Mouse (Mus musculus) embryonic facial prominence, embryonic 11.5 days (tissue): ENCODE measurements around the gene Swt1. TPM values are rescaled to one million over a fixed set of nuclear protein-coding genes. Genes with fewer than 3 reads are reported as not detected.
"Not testable (repeated sequence)": the region's sequence is repeated elsewhere in the genome, so short reads cannot be mapped to it uniquely, and the experiment has no call there.

Experiments used
- ATAC-seq: fragments of 200-750 bp; cut with Nextera tagmentation; replicated peaks from 2 replicates; pipeline ENCODE4 v1.8.0; 2017; ENCODE audit warnings: low read depth; ENCODE audit not compliant: insufficient number of reproducible peaks, low FRiP score, low TSS enrichment
- DNase-seq: peaks from one replicate; pipeline ENCODE4 v3.0.0-alpha.2; 2015; ENCODE audit warnings: low spot score
- H3K27ac ChIP-seq: fragments of 300-500 bp; sonication (generic); replicated peaks from 2 replicates; pipeline ENCODE4 v1.5.1; 2014; ENCODE audit warnings: mild to moderate bottlenecking, low read depth, low read length, control low read depth
- H3K27me3 ChIP-seq: fragments of 300-500 bp; sonication (generic); 2 replicates; pipeline ENCODE4 v1.6.1; 2014; ENCODE audit warnings: mild to moderate bottlenecking, low read length, moderate library complexity, mixed read lengths; ENCODE audit not compliant: control insufficient read depth, insufficient read depth
- H3K36me3 ChIP-seq: fragments of 300-500 bp; sonication (generic); replicated peaks from 2 replicates; pipeline ENCODE4 v1.6.1; 2014; ENCODE audit warnings: low read depth, mild to moderate bottlenecking, low read length, moderate library complexity, mixed read lengths; ENCODE audit not compliant: control insufficient read depth, insufficient read depth
- H3K4me1 ChIP-seq: fragments of 300-500 bp; sonication (generic); 2 replicates; pipeline ENCODE4 v1.6.1; 2014; ENCODE audit warnings: low read length, mixed read lengths; ENCODE audit not compliant: control insufficient read depth, insufficient read depth
- H3K4me2 ChIP-seq: fragments of 300-500 bp; sonication (generic); 2 replicates; pipeline ENCODE4 v1.6.1; 2014; ENCODE audit warnings: low read depth, mild to moderate bottlenecking, control low read depth, low read length, moderate library complexity
- H3K4me3 ChIP-seq: fragments of 300-500 bp; sonication (generic); 2 replicates; pipeline ENCODE4 v1.5.1; 2014; ENCODE audit warnings: low read depth, low read length, control low read depth
- H3K9ac ChIP-seq: fragments of 300-500 bp; sonication (generic); replicated peaks from 2 replicates; pipeline ENCODE4 v1.6.1; 2014; ENCODE audit warnings: mild to moderate bottlenecking, control low read depth, low read length
- H3K9me3 ChIP-seq: fragments of 300-500 bp; sonication (generic); replicated peaks from 2 replicates; pipeline ENCODE4 v1.6.1; 2016; ENCODE audit warnings: mild to moderate bottlenecking, low read length, inconsistent platforms, mixed read lengths; ENCODE audit not compliant: control insufficient read depth
- WGBS: fragments of 180-500 bp; shearing (Covaris S2); extraction: QIAGEN DNeasy Blood & Tissue Kit; methylation state at CpG from one replicate; pipeline ENCODE4 v1.1.7; 2014; 5-methylcytosine and 5-hydroxymethylcytosine counted together
- polyA plus RNA-seq: library from polyadenylated mRNA; unstranded; fragments of >200 nt; fragmentation: Nextera tagmentation; extraction: Ambion mirVana; gene quantifications from 2 replicates; pipeline ENCODE4 v1.2.1, GENCODE M21; 2014

The Swt1 gene
- polyA plus RNA-seq, 1 experiment from 2014 or later, result 21.9 TPM

GRCm38 (mm10) chr1:151359374-151359773 is 68.9 kb downstream of the Swt1 start:
- DNase-seq (no peak), ATAC-seq (no peak)
- Histone ChIP-seq H3K4me3 (no peak overlapping the region), H3K4me1 (no peaks in the 10 kb centered on the region), H3K27me3 (no peaks in the 10 kb centered on the region), H3K9ac (no peak overlapping the region), H3K4me2 (no peak overlapping the region), H3K9me3 (no peaks in the 10 kb centered on the region), H3K27ac (no peak overlapping the region), H3K36me3 (peaks cover 19% of the 10 kb centered on the region)
- WGBS, result 86% methylated on average over 3 of the region's 3 CpGs

- no peak overlapping the region for H3K27ac ChIP-seq
- no peak overlapping the region for H3K9ac ChIP-seq
- 95% methylated on average over 5 of the region's 5 CpGs for WGBS
- H3K9me3 ChIP-seq, result no peaks in the 10 kb centered on the region
- H3K36me3 ChIP-seq, result peaks cover 20% of the 10 kb centered on the region
- ATAC-seq, result no peak
- H3K4me2 ChIP-seq, result no peak overlapping the region
- H3K4me1 ChIP-seq, result no peaks in the 10 kb centered on the region
- no peaks in the 10 kb centered on the region for H3K27me3 ChIP-seq
- no peak for DNase-seq
- no peak overlapping the region for H3K4me3 ChIP-seq
Measured at GRCm38 (mm10) chr1:151355994-151356393, 72.3 kb downstream of the Swt1 start.

- Histone ChIP-seq H3K27me3 (no peaks in the 10 kb centered on the region), H3K27ac (no peak overlapping the region), H3K36me3 (peaks cover 13% of the 10 kb centered on the region), H3K4me1 (no peaks in the 10 kb centered on the region), H3K9ac (no peak overlapping the region), H3K4me2 (no peak overlapping the region), H3K4me3 (no peak overlapping the region), H3K9me3 (no peaks in the 10 kb centered on the region)
- peak; percentile 38 for DNase-seq
- no peak for ATAC-seq
- 89% methylated on average over 2 of the region's 2 CpGs for WGBS
Measured at GRCm38 (mm10) chr1:151352911-151353310, 75.3 kb downstream of the Swt1 start.

- H3K9me3 ChIP-seq, H3K4me3 ChIP-seq, H3K9ac ChIP-seq, ATAC-seq, H3K36me3 ChIP-seq, H3K4me1 ChIP-seq, DNase-seq, H3K4me2 ChIP-seq, H3K27ac ChIP-seq, H3K27me3 ChIP-seq: not testable (repeated sequence)
- 83% methylated on average over 4 of the region's 4 CpGs for WGBS
Measured at GRCm38 (mm10) chr1:151348293-151348692, 80.0 kb downstream of the Swt1 start.

GRCm38 (mm10) chr1:151346681-151347127 is 81.6 kb downstream of the Swt1 start:
- Histone ChIP-seq H3K4me1 (no peaks in the 10 kb centered on the region), H3K27me3 (no peaks in the 10 kb centered on the region), H3K27ac (no peak overlapping the region), H3K36me3 (no peaks in the 10 kb centered on the region), H3K9me3 (no peaks in the 10 kb centered on the region), H3K4me3 (peak overlapping the region; percentile 81), H3K9ac (no peak overlapping the region; the same call in 1 of the 2 replicates), H3K4me2 (peak overlapping the region; percentile 60)
- 50% methylated on average over 6 of the region's 6 CpGs for WGBS
- ATAC-seq (no peak), DNase-seq (no peak)

GRCm38 (mm10) chr1:151345863-151346195 is 82.4 kb downstream of the Swt1 start:
- no peak for DNase-seq
- peak overlapping the region; percentile 81 for H3K4me3 ChIP-seq
- no peaks in the 10 kb centered on the region for H3K9me3 ChIP-seq
- H3K4me1 ChIP-seq, result no peaks in the 10 kb centered on the region
- H3K27me3 ChIP-seq, result no peaks in the 10 kb centered on the region
- H3K27ac ChIP-seq, result no peak overlapping the region
- H3K36me3 ChIP-seq, result no peaks in the 10 kb centered on the region
- H3K4me2 ChIP-seq, result peak overlapping the region; percentile 60
- peak overlapping the region; percentile 82 for H3K9ac ChIP-seq
- no peak for ATAC-seq

- under 1% methylated on average over 55 of the region's 55 CpGs for WGBS
- H3K4me3 ChIP-seq, result peak overlapping the region; percentile 81
- no peaks in the 10 kb centered on the region for H3K27me3 ChIP-seq
- ATAC-seq, result peak; percentile 82
- peak; percentile 94 for DNase-seq
- H3K4me2 ChIP-seq, result peak overlapping the region; percentile 60
- peak overlapping the region; percentile 82 for H3K9ac ChIP-seq
- no peaks in the 10 kb centered on the region for H3K36me3 ChIP-seq
- H3K9me3 ChIP-seq, result no peaks in the 10 kb centered on the region
- H3K27ac ChIP-seq, result peak overlapping the region; percentile 74
- no peaks in the 10 kb centered on the region for H3K4me1 ChIP-seq
Measured at GRCm38 (mm10) chr1:151345109-151345862, 83.0 kb downstream of the Swt1 start.

GRCm38 (mm10) chr1:151344283-151345108 is 83.8 kb downstream of the Swt1 start, which contains the start of gene Ivns1abp:
Gene Ivns1abp (plus strand): TSS chr1:151344477.
- Histone ChIP-seq H3K4me2 (peak within 1 kb of the TSS; percentile 71), H3K36me3 (no peaks in the 10 kb centered on the region), H3K9me3 (no peaks in the 10 kb centered on the region), H3K27ac (peak within 1 kb of the TSS; percentile 74), H3K9ac (peak within 1 kb of the TSS; percentile 82), H3K27me3 (no peaks in the 10 kb centered on the region), H3K4me1 (no peaks in the 10 kb centered on the region), H3K4me3 (peak within 1 kb of the TSS; percentile 81)
- DNase-seq (peak; percentile 98), ATAC-seq (peak; percentile 91)
- WGBS, result under 1% methylated on average over 85 of the region's 104 CpGs
